ENCODE assay signal across 15 mouse cellular contexts in genomic region chr4:125488796-125489637, GRCm38 (mm10). TPM values are rescaled to one million over a fixed set of nuclear protein-coding genes. Genes with fewer than 3 reads are reported as not detected.
DNase-seq lines count a peak whose midpoint lies in the region; ATAC-seq and TF ChIP-seq lines count a peak whose summit lies in the region.
"Had no signal": no experiment of that assay in that cellular context is flagged by ENCODE, and none has a peak within 500 bp of the region (broad histone marks: within the 10 kb centered on the region; RNA-seq: fewer than 3 reads in every experiment).

No protein-coding gene starts in this region.

- peak overlapping the region in 1 of 2 experiments; percentile 37; a peak in 1 of 4 replicates for H3K4me3 ChIP-seq in heart, embryonic 14.5 days (ENCODE audit: control insufficient read depth in 1 of 2, insufficient read depth in 1 of 2, low read depth in 1 of 2, low read length in 2 of 2)
- peak overlapping the region; percentile 49 for H3K4me3 ChIP-seq in hindbrain, embryonic 11.5 days (ENCODE audit: low read depth, low read length)
- no peak overlapping the region for H3K4me3 ChIP-seq in lung, adult 2 months (replicated peaks; ENCODE audit: extremely low read depth, low read depth, low read length)
- H3K4me3 ChIP-seq: myocyte had no signal

- peaks cover 100% of the 10 kb centered on the region for H3K27me3 ChIP-seq in heart, embryonic 14.5 days (ENCODE audit: control insufficient read depth, insufficient read depth, low read length)
- H3K27me3 ChIP-seq in hindbrain, embryonic 11.5 days (ENCODE audit: control insufficient read depth, insufficient read depth, low read length), result peaks cover 85% of the 10 kb centered on the region

- no peak for TF ChIP-seq CTCF in lung, adult 2 months (IDR thresholded peaks at IDR 0.05; ENCODE audit: insufficient read depth, low read length)

- H3K9ac ChIP-seq in heart, embryonic 14.5 days (ENCODE audit: low read length), result no peak overlapping the region
- H3K9ac ChIP-seq in hindbrain, embryonic 11.5 days (ENCODE audit: low read depth, low read length), result peak overlapping the region; percentile 23; the same call in 1 of the 2 replicates
- H3K9ac ChIP-seq: lung, embryonic 14.5 days had no signal

- H3K27ac ChIP-seq in heart, embryonic 14.5 days (replicated peaks in 1 of 2; ENCODE audit: control insufficient read depth in 1 of 2, insufficient read depth in 1 of 2, low read depth in 2 of 2, low read length in 2 of 2), result no peak overlapping the region
- peak overlapping the region; percentile 85 for H3K27ac ChIP-seq in hindbrain, embryonic 11.5 days (ENCODE audit: low read depth, low read length)

- no peak for TF ChIP-seq POLR2A in lung, adult 2 months (IDR thresholded peaks at IDR 0.05; ENCODE audit: borderline replicate concordance, extremely low read depth, low read depth, low read length)

- H3K36me3 ChIP-seq in heart, embryonic 14.5 days (ENCODE audit: control insufficient read depth, insufficient read depth, low read length), result no peaks in the 10 kb centered on the region
- H3K36me3 ChIP-seq in hindbrain, embryonic 11.5 days (ENCODE audit: control insufficient read depth, insufficient read depth, low read length), result no peaks in the 10 kb centered on the region

- peak overlapping the region; percentile 61; the same call in 1 of the 2 replicates for H3K4me2 ChIP-seq in heart, embryonic 14.5 days (ENCODE audit: low read length)
- peak overlapping the region; percentile 86 for H3K4me2 ChIP-seq in hindbrain, embryonic 11.5 days (replicated peaks; ENCODE audit: low read depth, low read length)

- no peak for DNase-seq in heart, postnatal 36 days
- DNase-seq in embryo, embryonic 10.5 days (ENCODE audit: low spot score), result peak; percentile 43
- DNase-seq in hindbrain, embryonic 11.5 days (ENCODE audit: low spot score), result peak; percentile 52
- peak; percentile 43 for DNase-seq in neural tube, embryonic 10.5 days (ENCODE audit: extremely low spot score, low spot score)
- DNase-seq in frontal cortex, postnatal 10 days (ENCODE audit: low spot score in 2 of 2), result no peak
- DNase-seq in layer of hippocampus, adult 8-10 months (ENCODE audit: low spot score in 2 of 2), result no peak
- no peak for DNase-seq in lung, adult 2 months
- DNase-seq: gastrocnemius, postnatal 25 days; kidney, adult 11 months; right cerebral cortex, postnatal 4 days; thymus, adult 2 months had no signal

- intact Hi-C loops in heart, postnatal 36 days (cut with DNase I), result loop anchor here (2.0 to 5.0 kb wide), 2 partner anchors 433 to 474 kb away; no protein-coding TSS in a partner anchor

- H3K9me3 ChIP-seq in heart, embryonic 14.5 days (ENCODE audit: control insufficient read depth, low read length), result no peaks in the 10 kb centered on the region
- H3K9me3 ChIP-seq in hindbrain, embryonic 11.5 days (ENCODE audit: control insufficient read depth, low read length), result no peaks in the 10 kb centered on the region

- ATAC-seq in heart, embryonic 14.5 days (ENCODE audit: insufficient number of reproducible peaks, insufficient read depth, low FRiP score, low read depth), result no peak
- ATAC-seq in hindbrain, embryonic 11.5 days (ENCODE audit: low FRiP score), result no peak
- ATAC-seq: activated CD4-positive, CD25-positive, alpha-beta regulatory T cell, adult 4 months had no signal

- WGBS in heart, embryonic 14.5 days, result 5% methylated on average over 26 of the region's 26 CpGs
- WGBS in hindbrain, embryonic 11.5 days, result 2% methylated on average over 26 of the region's 26 CpGs
- WGBS in lung, adult 2 months, result 3% methylated on average over 26 of the region's 26 CpGs

- H3K4me1 ChIP-seq in heart, embryonic 14.5 days (ENCODE audit: control insufficient read depth in 2 of 2, insufficient read depth in 2 of 2, low read length in 2 of 2), result peaks cover 3 to 21% of the 10 kb centered on the region in 2 experiments; a peak in 3 of 4 replicates
- H3K4me1 ChIP-seq in hindbrain, embryonic 11.5 days (replicated peaks; ENCODE audit: control insufficient read depth, insufficient read depth, low read length), result peaks cover 20% of the 10 kb centered on the region
- H3K4me1 ChIP-seq in lung, adult 2 months (ENCODE audit: control insufficient read depth, insufficient read depth, low read length), result no peaks in the 10 kb centered on the region

RNA-seq across cellular contexts. Expression of gene Grik3, which starts 1.5 kb away (rescaled TPM):
- 0.15 and 0.22 TPM in 2 replicates for polyA plus RNA-seq in heart, embryonic 14.5 days (2014; fragmentation: Nextera tagmentation; extraction: Ambion mirVana)
- under 1 TPM; 0.05 to 0.25 TPM for total RNA-seq in heart, postnatal 36 days (2021)
- 2.1 and 2.9 TPM in 2 replicates for polyA plus RNA-seq in hindbrain, embryonic 11.5 days (2014; fragmentation: Nextera tagmentation; extraction: Ambion mirVana)
- 10 to 100 TPM; 24.6 to 30.4 (median 26.8) TPM for total RNA-seq in layer of hippocampus, adult 8-10 months (2022)
- polyA plus RNA-seq in lung, adult 2 months (2012; rRNA removed), result 0.12 and 0.77 TPM in 2 replicates
- polyA plus RNA-seq: activated CD4-positive, CD25-positive, alpha-beta regulatory T cell, adult 4 months; lung, embryonic 14.5 days; myocyte had no signal

Comparison
In these comparisons a context has a peak if more than half of its experiments do, and no peak if none do; other contexts are left out.
1. DNase-seq: peak in embryo, embryonic 10.5 days (single experiment), hindbrain, embryonic 11.5 days (single experiment) and neural tube, embryonic 10.5 days (single experiment); none in heart, postnatal 36 days (0 of 2), frontal cortex, postnatal 10 days (0 of 2), layer of hippocampus, adult 8-10 months (0 of 2) and lung, adult 2 months (single experiment).